Mouse (Mus musculus): Measurements from ENCODE around the gene Cfap298.

DNA sequence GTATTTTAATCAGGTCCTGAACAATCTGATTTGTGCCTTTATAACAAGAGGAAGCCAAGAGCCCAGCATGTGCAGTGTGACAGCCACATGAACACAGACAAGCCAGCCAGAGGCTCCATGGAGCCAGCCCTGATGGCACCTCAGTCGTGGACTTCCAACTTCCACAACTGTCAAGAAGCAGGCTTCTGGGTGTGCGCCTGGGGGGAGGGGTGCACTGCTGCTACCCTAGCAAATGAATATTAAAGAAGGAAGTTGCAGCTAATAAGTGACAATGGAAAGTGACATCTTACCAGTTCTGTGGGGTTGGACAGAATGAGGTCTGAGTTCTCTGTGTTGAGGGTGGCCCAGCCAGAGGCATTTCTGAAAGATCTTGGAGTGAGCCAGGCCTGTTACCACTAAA lies 49.6 kb downstream of the Cfap298 start:
- TF ChIP-seq EP300 (IDR thresholded peaks at IDR 0.05) (no peak), CTCF (IDR thresholded peaks at IDR 0.05) (no peak)

Measured in lung, postnatal 0 days (tissue).